Mouse (Mus musculus) embryo, embryonic 11 days (tissue): ENCODE data around the gene Lrcol1.

Experiments
- DNase-seq: peaks from one replicate; pipeline ENCODE4 v3.0.0-alpha.2; 2015

Lrcol1 gene

DNA sequence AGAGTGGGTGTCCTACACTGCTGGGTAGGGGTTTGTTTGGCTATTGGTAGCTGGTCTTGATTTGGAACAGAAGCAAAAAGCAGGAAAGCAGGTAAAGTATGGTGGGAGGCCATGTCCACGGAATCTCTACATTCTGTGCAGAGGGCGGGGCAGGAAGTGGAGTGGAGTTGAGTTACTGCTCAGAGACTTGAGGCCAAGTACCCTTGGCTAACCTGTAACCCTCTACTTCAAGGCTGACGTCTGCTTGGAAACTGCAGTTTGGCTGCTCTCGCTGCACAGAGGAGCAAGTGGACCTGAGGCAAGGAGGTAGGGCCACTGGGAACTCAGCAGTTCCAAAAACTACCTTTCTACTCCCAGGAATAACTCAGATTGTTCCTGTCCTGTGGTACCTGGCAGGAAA, at the start of gene Lrcol1:
Lrcol1 (plus strand) TSS at position 207 of the 400 bp plus-strand sequence.
- DNase-seq = no peak

DNA sequence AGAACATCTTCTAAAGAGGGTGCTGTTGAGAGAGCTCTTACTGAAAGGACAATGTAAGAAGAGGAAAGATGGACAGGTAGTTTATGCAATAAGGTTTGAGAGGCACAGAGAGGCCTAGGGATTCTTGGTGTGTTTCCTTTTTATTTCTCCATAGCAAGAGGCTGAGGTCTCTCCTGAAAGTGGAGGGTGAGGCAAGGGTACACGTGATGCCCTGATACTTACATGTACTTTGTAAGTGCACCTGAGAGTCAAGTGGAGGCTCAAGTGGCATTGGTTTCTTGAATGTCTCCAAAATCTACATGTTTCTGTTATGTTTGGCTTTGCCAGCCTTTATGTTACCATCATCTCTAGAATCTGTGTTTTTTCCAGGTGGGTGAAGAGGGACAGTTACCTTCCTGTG, 47.9 kb upstream of the Lrcol1 start:
- no peak for DNase-seq

GRCm38 (mm10) chr5:110300591-110300990, 43.9 kb upstream of the Lrcol1 start:
- no peak for DNase-seq

DNA sequence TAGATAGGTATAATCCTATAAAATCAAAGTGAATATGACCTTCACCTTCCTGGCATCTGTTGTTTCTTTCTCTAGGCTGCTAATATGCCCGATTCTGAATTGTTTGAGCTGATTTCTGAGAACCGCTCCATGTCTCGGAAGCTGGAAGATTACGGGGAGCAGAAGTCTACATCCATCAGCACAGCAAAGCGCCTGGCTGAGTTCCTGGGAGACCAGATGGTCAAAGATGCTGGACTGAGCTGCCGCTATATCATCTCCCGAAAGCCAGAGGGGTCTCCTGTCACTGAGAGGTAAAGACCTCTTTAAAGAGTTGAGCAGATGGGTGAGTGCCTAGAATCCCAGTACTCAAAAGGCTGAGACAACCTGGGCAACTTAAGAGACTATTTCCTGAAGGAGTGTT, 35.7 kb upstream of the Lrcol1 start:
- DNase-seq = no peak

DNA sequence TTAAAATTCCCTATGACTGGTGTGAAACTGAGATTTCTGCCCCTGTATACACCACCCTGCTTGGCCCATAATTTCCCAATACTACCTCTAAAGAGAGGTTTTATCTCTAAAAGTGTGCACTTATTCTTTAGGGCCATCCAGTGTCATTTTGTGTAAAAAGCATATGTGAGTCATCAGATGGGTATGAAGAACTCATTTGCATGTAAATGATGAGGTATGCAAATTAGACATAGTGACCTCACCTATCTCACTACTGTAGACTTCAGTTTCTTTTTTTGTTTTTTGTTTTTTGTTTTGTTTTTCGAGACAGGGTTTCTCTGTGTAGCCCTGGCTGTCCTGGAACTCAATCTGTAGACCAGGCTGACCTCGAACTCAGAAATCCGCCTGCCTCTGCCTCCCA, 31.4 kb upstream of the Lrcol1 start:
- no peak for DNase-seq

- no peak for DNase-seq
Measured at GRCm38 (mm10) chr5:110330508-110330907, 14.0 kb upstream of the Lrcol1 start.

GRCm38 (mm10) chr5:110338792-110339191, 5.7 kb upstream of the Lrcol1 start:
- DNase-seq = no peak

DNA sequence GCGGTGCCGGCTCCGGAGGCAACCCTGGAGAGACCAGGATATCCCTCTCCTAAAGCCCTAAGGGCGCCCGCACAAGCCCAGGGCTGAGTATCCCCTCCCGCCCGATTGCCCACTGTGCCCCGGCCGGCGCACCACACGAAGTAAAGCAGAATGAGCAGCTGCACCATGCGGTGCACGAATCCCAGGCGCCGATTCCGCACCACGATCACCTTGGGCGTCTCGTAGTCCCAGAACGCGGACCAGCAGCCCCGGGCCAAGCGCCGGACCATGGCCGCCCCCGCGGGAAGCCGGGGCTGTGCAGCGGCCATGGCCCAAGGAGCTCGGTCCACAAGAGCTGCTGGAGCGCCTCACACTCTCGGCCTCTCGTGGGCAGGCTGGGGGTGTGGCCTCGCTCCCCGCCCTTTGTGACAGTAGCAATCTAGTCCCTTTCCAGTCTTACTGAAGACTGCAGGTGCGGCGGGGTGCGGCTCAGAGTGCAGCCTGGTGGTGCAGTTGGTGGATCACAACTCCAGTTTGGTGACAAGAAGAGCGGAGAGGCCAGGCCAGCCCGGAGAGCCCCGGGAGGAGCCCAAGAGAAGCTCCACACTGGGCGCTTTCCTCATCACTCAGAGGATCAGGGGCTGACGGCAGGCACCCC, 1.8 kb upstream of the Lrcol1 start, which contains the start of gene P2rx2:
P2rx2 (minus strand) TSS at position 565 of the 637 bp plus-strand sequence.
- DNase-seq = peak; percentile 66

DNA sequence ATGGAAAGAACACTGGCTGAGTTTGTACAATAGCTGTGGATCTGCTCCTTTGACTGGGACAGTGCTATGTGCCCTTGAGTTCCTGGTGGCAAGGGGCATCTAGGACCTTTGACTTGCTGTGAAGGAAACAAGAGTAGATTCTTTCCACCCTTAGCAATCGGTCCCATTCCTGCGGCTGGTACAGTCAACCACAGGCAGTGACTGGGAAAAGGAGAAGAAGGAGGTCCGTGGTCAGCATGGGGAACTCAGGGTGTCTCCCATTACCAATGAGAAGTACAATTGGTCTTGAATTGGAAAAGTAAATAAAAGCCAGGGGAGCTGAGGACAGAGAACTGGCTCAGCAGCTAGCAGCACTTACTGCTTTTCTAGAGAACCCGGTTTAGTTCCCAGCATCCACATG, 1.0 kb downstream of the Lrcol1 start:
- no peak for DNase-seq

DNA sequence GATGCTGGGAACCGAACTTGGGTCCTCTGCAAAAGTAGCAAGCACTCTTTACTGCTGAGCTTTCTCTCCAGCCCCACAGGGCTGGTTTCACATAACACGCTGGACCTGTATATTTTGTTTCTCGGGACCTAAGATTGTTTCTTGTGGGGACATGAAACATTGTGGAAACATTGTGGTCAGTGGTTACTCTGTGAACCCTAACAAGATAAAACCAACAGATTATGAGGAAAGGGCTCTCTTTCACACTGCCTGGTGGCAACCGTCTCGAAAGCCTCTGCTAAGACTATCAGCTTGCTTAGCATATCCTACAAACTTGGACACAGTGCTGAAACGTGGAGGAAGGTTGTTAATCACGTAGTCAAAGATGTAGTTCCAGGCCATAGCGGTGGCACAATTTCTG, 2.5 kb downstream of the Lrcol1 start:
- no peak for DNase-seq

- DNase-seq = peak; percentile 64
Measured at GRCm38 (mm10) chr5:110354716-110355115, 10.2 kb downstream of the Lrcol1 start.

GRCm38 (mm10) chr5:110357531-110358179, 13.1 kb downstream of the Lrcol1 start:
- peak; percentile 85 for DNase-seq

GRCm38 (mm10) chr5:110361465-110361864, 16.9 kb downstream of the Lrcol1 start:
- no peak for DNase-seq

DNA sequence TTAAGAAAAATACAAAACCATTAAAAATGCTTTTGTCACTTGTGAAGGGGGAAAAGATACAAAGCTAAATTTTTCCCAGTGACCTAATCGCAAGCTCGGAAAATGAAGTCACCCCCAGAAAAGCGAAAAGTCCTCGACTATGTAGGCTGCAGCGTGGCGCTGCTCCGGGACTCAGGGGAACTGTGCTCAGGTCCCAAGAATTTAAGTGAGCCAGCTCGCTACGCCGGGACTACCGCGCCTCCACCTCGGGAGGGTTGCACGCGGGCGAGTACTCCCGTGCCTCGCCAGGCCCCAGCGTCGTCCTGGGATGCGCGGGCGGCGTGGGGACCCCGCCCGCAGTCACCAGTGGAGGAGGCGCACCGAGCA, 18.3 kb downstream of the Lrcol1 start:
- no peak for DNase-seq

DNA sequence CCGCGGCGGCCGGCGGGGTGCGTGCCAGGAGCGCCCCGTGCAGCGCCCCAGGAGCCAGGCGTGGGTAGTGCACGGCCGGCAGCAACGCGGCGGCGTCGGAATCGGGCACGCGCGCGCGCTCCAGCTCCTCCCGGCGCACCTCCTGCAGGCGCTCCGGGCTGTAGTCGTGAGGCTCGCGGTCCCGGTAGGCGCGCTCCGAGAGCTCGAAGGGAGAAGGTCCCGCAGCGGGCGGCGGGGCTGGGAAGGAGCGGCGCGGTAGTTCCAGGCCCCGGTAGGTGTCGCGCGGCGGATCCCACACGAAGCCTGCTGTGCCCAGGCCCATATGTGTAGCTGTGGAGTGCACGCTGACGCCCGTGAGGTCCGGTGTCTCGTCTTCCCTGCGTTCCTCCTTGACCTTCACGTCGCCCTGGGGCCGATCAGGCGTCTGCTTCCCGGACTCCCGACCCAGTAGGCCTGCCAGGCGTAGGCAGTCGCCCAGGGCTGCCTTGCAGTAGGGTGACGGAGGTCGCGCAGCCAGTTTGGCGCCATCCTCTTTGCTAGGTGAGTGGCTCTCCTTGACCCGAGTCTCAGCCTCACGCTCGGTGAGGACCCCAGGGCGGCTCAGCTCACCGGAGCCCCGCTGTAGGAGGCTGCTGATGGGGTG, 18.8 kb downstream of the Lrcol1 start:
- DNase-seq = peak; percentile 91

GRCm38 (mm10) chr5:110363822-110364545, 19.5 kb downstream of the Lrcol1 start:
- no peak for DNase-seq

DNA sequence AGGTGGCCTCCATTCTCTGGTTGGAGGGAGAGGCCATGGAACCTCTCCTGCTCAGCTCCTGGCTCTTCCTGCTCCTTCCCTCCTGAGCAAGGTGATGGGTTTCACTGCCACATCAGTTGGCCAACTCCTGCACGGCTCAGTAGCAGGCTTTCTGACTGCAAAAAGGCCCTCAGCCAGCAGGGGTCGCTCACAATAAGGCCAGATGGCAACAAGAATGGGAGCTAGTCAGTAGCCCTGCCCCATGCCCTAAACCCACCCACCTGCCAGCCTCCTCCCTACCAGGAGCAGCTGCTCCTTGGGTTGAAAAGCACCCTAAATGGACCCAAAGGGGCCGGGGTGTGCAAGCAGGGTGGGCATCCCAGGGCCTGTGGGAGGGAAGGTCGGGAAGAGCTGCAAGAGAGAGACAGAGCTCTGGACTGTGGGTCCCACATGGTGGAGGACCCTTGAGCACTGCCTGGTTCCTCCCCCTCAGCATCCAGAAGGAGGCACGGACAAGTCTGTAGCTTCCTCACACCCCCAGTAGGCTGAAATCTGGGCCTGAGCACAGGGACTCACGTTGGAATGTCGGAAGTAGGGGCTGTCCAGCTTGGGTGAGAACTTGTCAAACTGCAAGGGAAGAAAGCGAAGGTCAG, 32.4 kb downstream of the Lrcol1 start:
- peak; percentile 76 for DNase-seq

DNA sequence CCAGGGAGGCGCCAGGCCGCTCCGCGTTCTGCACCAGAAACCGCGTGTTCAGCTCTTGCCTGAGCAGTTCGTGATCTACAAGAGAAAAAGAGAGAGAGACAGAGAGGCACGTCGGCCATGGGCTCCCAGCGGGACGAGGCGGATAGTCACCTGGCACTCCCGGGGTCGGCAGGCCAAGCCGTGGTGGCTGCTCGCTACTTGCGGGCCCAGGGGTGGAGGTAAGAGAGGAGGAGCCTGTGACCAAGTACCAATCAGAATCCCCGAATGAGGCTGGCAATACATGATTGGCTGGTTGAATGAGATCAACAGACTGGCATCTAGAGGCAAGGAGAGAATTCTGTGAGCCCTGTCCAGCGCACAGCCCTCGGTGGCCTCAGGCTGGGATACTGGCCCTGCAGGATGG, 33.7 kb downstream of the Lrcol1 start:
- DNase-seq = peak; percentile 68

DNA sequence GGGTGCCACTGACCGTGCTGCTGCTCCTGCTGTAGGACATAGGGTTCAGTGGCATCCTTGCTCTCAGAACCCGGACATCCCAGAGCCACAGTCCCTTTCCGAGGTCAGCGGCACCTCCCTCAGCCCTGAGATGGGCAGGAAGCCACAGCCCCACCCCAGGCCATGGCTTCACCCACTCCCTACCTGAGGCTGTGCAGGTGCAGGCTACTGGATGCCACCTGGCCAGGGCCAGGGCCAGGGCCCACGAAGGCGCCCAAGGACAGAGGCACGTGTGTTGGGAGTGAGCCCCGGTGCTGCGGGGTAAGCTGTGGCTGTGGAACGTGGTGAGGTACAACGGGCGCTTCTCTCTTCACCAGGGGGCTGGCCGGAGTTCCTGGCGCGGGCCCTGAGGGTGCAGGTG, 34.6 kb downstream of the Lrcol1 start:
- no peak for DNase-seq

DNA sequence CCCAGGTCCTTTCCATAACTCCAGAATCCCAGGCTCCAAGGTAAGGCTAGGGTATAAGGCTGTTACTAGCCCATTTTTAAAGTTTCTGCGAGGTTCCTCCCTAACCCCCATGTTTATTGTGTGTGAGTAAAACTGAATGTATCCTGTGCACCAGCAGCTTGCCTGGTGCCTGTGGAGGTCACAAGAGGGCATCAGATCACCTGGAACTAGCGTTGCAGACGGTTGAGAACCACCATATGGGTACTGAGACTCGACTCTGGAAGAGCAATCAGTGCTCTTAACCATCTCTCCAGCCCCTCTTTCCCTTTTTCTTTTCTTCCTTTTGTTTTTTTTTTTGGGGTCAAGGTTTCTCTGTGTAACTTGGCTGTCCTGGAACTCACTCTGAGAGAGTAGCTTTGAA, 35.3 kb downstream of the Lrcol1 start:
- DNase-seq = no peak

DNA sequence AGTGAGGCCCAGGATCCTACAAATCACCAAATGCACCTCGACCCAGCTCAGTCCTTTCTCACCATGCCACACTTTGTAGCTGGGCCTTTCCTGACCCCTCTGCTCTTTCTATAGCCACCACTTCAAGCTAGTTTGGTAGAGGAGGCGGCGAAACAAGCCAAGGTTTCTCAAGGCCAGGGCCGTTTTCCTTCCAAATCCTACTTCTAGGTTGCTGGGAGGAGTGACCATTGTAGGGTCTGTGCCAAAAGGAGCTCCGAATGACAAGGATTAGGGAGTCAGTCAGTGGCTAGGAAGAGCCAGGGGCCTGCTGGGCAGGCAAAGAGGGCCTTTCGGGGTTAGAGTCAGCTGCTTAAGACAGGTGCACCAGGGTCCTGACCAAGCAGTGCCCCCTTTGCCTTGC, 40.0 kb downstream of the Lrcol1 start:
- no peak for DNase-seq

- no peak for DNase-seq
Measured at GRCm38 (mm10) chr5:110385263-110385662, 40.7 kb downstream of the Lrcol1 start.
